Mouse (Mus musculus) kidney, adult 8-10 months (tissue): ENCODE data around the gene Scgb2b21.
"Not testable (repeated sequence)": the region's sequence is repeated elsewhere in the genome, so short reads cannot be mapped to it uniquely, and the experiment has no call there.

Experiments used
- DNase-seq, 2 experiments: peaks; one replicate each; pipeline ENCODE4 v3.0.0; 2022

Gene Scgb2b21

GRCm38 (mm10) chr7:33520358-33520757 is at the start of gene Scgb2b21:
Scgb2b21 (minus strand) TSS chr7:33520458.
- no peak for DNase-seq

GRCm38 (mm10) chr7:33543420-33543819 is 23.2 kb upstream of the Scgb2b21 start:
- not testable (repeated sequence) for DNase-seq
